Mouse (Mus musculus) embryonic facial prominence, embryonic 13.5 days (tissue): ENCODE results near the gene Cox6b1. TPM values are rescaled to one million over a fixed set of nuclear protein-coding genes. Genes with fewer than 3 reads are reported as not detected.

ENCODE experiments used
- ATAC-seq: fragments of 200-750 bp; cut with Nextera tagmentation; 2 replicates; pipeline ENCODE4 v1.8.0; 2017; ENCODE audit warnings: low read depth; ENCODE audit not compliant: insufficient number of reproducible peaks, insufficient read depth, low FRiP score, low TSS enrichment
- H3K27ac ChIP-seq: fragments of 300-500 bp; sonication (generic); 2 replicates; pipeline ENCODE4 v1.5.1; 2015; ENCODE audit warnings: moderate library complexity, mild to moderate bottlenecking, inconsistent platforms
- H3K27me3 ChIP-seq: fragments of 300-500 bp; sonication (generic); 2 replicates; pipeline ENCODE4 v1.6.1; 2015; ENCODE audit warnings: mild to moderate bottlenecking, inconsistent platforms
- H3K36me3 ChIP-seq: fragments of 300-500 bp; sonication (generic); 2 replicates; pipeline ENCODE4 v1.6.1; 2015; ENCODE audit warnings: mild to moderate bottlenecking, inconsistent platforms
- H3K4me1 ChIP-seq: fragments of 300-500 bp; sonication (generic); 2 replicates; pipeline ENCODE4 v1.6.1; 2015; ENCODE audit warnings: inconsistent platforms
- H3K4me2 ChIP-seq: fragments of 300-500 bp; sonication (generic); 2 replicates; pipeline ENCODE4 v1.6.1; 2015; ENCODE audit warnings: moderate library complexity, mild to moderate bottlenecking, inconsistent platforms
- H3K4me3 ChIP-seq: fragments of 300-500 bp; sonication (generic); 2 replicates; pipeline ENCODE4 v1.5.1; 2015; ENCODE audit warnings: mild to moderate bottlenecking, inconsistent platforms
- H3K9ac ChIP-seq: fragments of 300-500 bp; sonication (generic); 2 replicates; pipeline ENCODE4 v1.6.1; 2015; ENCODE audit warnings: mild to moderate bottlenecking, inconsistent platforms
- H3K9me3 ChIP-seq: fragments of 300-500 bp; sonication (generic); 2 replicates; pipeline ENCODE4 v1.6.1; 2016; ENCODE audit warnings: inconsistent platforms
- WGBS: fragments of 180-500 bp; shearing (Covaris S2); methylation state at CpG from one replicate; pipeline ENCODE4 v1.1.7; 2015; ENCODE audit warnings: mixed read lengths; 5-methylcytosine and 5-hydroxymethylcytosine counted together
- polyA plus RNA-seq: library from polyadenylated mRNA; unstranded; fragments of >200 nt; fragmentation: Nextera tagmentation; extraction: Ambion mirVana; gene quantifications from 2 replicates; pipeline ENCODE4 v1.2.1, GENCODE M21; 2015

The Cox6b1 gene
- polyA plus RNA-seq, 1 experiment from 2014 or later = 841 TPM

DNA sequence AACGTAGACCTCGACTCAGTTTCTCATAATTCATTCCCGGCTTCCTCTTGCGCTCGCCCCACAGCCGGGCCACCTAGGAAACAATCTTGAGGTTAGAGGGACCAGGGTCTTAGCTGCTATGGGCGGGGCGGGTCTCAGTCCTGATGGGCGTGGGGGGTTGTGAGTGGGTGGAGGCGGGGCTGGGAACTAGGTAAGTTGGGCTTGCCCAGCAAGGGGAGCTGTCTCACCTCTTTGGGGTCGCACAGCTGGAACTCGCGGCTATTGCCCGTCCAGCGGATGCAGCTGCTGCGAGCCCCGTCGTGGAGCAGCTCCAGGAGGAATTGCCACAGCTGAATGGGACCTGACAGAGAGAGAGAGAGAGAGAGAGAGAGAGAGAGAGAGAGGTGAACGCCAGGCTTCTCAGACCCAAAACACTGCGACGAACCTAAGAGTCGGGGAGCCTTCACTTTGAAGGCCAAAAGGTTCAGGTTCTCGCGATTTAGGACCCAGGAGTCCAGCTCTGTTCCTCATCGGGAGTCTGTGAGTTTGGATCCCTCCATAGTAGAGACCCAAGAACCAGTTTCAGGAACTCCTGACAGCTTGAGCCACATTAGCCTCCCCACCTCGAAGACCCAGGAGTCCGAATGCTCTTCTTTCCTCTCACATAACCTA, 7.9 kb upstream of the Cox6b1 start:
- no peak for ATAC-seq
- Histone ChIP-seq H3K9me3 (no peaks in the 10 kb centered on the region), H3K27me3 (peaks cover 74% of the 10 kb centered on the region), H3K27ac (no peak overlapping the region), H3K4me1 (peaks cover 10% of the 10 kb centered on the region), H3K4me2 (peak overlapping the region; percentile 45; the same call in 1 of the 2 replicates), H3K9ac (0 out of 2 replicates have a peak overlapping the region, but pooled peaks have one; percentile 16), H3K36me3 (no peaks in the 10 kb centered on the region), H3K4me3 (peak overlapping the region; percentile 6; the same call in 1 of the 2 replicates)
- WGBS = 5% methylated on average over 27 of the region's 27 CpGs

DNA sequence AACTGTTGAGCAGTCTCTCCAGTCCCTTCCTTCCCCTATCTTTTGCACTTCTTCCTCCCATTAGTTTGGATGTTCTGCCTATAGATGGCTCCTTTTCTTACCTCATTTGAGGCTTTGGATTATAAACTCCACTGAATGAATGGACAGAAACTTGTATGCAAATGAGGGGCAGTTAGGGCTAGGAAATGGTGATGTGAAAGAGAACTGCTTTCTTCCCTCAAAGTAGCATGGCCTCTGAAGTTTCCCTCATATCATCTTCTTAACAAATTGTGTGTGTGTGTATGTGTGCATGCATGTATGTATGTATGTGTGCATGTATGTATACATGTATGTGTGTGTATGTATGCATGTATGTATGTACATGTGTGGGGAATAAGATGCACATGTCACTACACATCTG, 3.1 kb upstream of the Cox6b1 start:
- Histone ChIP-seq H3K27ac (no peak overlapping the region), H3K4me3 (no peak overlapping the region), H3K9ac (no peak overlapping the region), H3K9me3 (no peaks in the 10 kb centered on the region), H3K36me3 (peaks cover 4% of the 10 kb centered on the region; the same call in 1 of the 2 replicates), H3K27me3 (peaks cover 45% of the 10 kb centered on the region), H3K4me2 (no peak overlapping the region), H3K4me1 (peaks cover 14% of the 10 kb centered on the region)
- ATAC-seq = no peak

DNA sequence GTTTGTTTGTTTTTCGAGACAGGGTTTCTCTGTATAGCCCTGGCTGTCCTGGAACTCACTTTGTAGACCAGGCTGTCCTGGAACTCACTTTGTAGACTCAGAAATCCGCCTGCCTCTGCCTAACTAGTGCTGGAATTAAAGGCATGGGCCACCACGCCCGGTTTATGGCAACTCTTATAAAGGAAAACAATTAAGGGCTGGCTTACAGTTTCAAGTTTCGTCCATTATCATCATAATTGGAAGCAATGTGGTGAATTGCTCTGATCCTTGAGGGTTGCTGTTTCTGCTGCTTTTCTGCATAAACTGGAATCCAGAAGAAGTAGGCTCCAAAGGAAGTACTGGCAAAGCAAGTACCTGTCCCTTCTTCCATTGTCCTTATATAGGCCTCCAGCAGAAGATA, 696 bp upstream of the Cox6b1 start:
- WGBS = 80% methylated on average over 5 of the region's 5 CpGs
- no peak for ATAC-seq
- Histone ChIP-seq H3K9ac (no peak overlapping the region), H3K4me1 (peaks cover 9% of the 10 kb centered on the region), H3K4me2 (peak overlapping the region; percentile 91; the same call in 1 of the 2 replicates), H3K27me3 (peaks cover 22% of the 10 kb centered on the region), H3K4me3 (no peak overlapping the region), H3K27ac (no peak overlapping the region), H3K9me3 (no peaks in the 10 kb centered on the region), H3K36me3 (peaks cover 27% of the 10 kb centered on the region)

DNA sequence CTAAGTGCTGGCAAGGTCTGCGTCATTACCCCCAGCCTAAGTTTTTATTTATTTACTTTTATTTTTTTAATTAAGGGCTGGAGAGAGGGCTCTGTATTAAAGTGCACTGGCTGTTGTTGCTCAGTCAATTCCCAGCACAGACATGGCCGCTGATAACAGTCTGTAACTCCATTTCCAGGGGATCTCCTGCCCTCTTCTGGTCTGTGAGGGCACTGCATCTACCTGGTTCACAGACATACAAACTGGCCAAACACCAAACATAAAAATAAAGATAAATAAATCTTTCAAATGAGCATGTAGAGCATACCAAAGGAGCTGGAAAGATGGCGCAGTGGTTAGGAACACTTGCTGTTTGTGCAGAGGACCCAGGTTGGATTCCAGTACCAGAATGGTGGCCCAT, 6.7 kb downstream of the Cox6b1 start:
- Histone ChIP-seq H3K9ac (no peak overlapping the region), H3K4me1 (no peaks in the 10 kb centered on the region), H3K27ac (no peak overlapping the region), H3K36me3 (peaks cover 83% of the 10 kb centered on the region), H3K9me3 (no peaks in the 10 kb centered on the region), H3K4me2 (no peak overlapping the region), H3K27me3 (no peaks in the 10 kb centered on the region), H3K4me3 (no peak overlapping the region)
- 90% methylated on average over 3 of the region's 3 CpGs for WGBS
- no peak for ATAC-seq

DNA sequence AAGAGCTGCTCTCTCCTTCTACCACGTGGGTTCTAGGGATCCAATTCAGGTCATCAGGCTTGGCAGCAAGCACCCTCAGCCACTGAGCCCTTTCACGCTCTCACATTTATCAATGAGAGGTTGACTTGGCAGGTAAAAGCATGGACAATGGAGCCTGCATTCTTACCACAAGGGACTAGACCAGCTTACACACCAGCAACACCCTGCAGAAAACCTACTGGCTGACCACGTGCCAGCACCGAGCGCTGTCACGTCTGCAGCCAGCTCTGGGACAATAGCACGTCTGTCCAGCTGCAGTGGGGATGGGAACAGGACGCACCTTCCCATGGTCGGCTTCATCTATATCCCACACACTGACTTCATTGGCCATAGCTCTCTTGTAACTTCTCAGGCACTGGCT, 7.3 kb downstream of the Cox6b1 start:
- H3K36me3 ChIP-seq = peaks cover 78% of the 10 kb centered on the region

DNA sequence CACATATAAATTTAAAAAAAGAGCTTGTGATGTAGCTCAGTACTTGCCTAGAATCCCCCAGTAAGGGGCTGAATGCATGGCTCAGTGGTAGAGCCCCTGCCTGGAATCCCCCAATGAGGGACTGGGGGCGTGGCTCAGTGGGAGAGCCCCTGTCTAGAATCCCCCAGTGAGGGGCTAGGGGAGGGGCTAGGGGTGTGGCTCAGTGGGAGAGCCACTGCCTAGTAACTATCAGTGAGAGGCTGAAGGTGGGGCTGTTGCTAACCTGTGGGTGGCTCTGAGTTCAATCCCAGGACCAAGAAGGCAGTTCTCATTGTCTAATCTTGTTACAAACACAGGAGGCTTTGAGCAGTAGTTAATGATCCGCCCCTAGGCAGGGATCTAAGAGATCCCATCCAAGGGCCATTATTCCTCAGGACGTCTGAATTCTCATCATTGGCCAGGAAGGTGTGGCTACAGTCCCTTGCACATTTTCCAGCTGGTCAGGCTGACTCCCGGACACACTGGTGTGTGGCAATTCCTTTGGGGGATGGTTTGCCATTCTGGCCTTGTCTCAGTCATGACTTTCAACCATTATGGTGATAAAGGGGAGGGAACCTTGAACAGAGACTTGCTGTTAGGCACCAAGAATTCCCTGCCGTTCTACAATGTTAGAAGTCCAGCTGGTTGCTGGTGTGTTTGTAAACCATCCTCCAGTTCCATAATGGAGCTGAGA, 10.7 kb downstream of the Cox6b1 start:
- Histone ChIP-seq H3K4me1 (no peaks in the 10 kb centered on the region), H3K9me3 (no peaks in the 10 kb centered on the region), H3K27me3 (no peaks in the 10 kb centered on the region), H3K27ac (no peak overlapping the region), H3K9ac (no peak overlapping the region), H3K36me3 (peaks cover 50% of the 10 kb centered on the region), H3K4me2 (no peak overlapping the region), H3K4me3 (no peak overlapping the region)
- no peak for ATAC-seq
- 62% methylated on average over 5 of the region's 5 CpGs for WGBS

More for the DNA sequence above, 7.3 kb downstream of the Cox6b1 start:
- H3K4me2 ChIP-seq = no peak overlapping the region
- H3K4me1 ChIP-seq = no peaks in the 10 kb centered on the region
- ATAC-seq = no peak
- no peak overlapping the region for H3K9ac ChIP-seq
- no peak overlapping the region for H3K27ac ChIP-seq
- H3K9me3 ChIP-seq = no peaks in the 10 kb centered on the region
- 93% methylated on average over 9 of the region's 9 CpGs for WGBS
- H3K27me3 ChIP-seq = no peaks in the 10 kb centered on the region
- H3K4me3 ChIP-seq = no peak overlapping the region

DNA sequence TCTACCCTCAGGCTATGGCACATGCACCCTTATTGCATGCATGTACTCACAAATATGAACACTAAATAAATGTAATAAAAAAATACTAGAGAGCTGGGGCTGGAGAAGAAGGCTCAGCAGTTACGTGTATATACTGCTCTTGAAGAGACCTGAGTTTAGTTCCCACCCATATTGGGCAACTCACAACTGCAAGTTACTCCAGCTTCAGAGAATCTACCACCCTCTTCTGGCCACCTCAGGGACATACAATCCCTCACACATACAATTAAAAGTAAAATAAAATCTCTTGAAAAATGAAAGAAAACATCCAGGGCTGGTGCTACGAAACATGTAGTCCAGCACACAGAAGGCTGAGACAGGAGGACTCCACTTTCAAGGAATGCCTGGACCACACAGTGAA, 11.5 kb downstream of the Cox6b1 start:
- H3K4me1 ChIP-seq = no peaks in the 10 kb centered on the region
- WGBS = 81% methylated on average over 2 of the region's 2 CpGs
- no peak overlapping the region for H3K4me3 ChIP-seq
- H3K36me3 ChIP-seq = peaks cover 46% of the 10 kb centered on the region
- H3K9me3 ChIP-seq = no peaks in the 10 kb centered on the region
- no peaks in the 10 kb centered on the region for H3K27me3 ChIP-seq
- H3K9ac ChIP-seq = no peak overlapping the region
- no peak overlapping the region for H3K4me2 ChIP-seq
- no peak overlapping the region for H3K27ac ChIP-seq
- no peak for ATAC-seq

DNA sequence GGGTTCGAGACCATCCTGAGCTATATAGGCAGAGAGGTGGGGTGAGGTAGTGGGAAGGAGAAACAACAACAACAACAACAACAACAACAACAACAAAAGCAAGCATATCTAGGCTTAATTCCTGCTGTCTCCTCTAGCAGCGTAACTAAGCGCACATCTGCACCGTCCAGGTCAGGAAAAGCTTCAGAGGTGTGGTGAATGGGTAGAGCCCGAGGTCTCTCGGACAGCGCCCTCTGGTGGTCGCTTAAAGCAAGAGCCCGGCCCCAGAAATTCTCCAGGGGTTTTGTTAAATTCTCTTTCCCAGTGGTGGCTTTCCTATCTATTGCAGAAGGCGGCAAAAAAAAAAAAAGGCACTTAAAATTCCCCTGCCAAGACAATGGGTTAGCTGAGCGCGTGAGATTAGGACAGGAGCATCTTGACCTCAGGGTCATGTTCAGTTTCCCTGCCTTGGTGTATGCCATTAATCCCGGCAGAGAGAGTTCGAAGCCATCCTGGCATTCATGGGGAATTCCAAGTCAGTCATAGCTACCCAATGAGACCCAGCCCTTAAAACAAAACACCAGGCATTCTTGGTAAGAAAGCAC, 12.3 kb downstream of the Cox6b1 start:
- Histone ChIP-seq H3K9ac (no peak overlapping the region), H3K27me3 (no peaks in the 10 kb centered on the region), H3K4me3 (no peak overlapping the region), H3K4me1 (no peaks in the 10 kb centered on the region), H3K4me2 (no peak overlapping the region), H3K27ac (no peak overlapping the region), H3K9me3 (no peaks in the 10 kb centered on the region), H3K36me3 (peaks cover 37% of the 10 kb centered on the region)
- no peak for ATAC-seq
- WGBS = 25% methylated on average over 14 of the region's 14 CpGs

DNA sequence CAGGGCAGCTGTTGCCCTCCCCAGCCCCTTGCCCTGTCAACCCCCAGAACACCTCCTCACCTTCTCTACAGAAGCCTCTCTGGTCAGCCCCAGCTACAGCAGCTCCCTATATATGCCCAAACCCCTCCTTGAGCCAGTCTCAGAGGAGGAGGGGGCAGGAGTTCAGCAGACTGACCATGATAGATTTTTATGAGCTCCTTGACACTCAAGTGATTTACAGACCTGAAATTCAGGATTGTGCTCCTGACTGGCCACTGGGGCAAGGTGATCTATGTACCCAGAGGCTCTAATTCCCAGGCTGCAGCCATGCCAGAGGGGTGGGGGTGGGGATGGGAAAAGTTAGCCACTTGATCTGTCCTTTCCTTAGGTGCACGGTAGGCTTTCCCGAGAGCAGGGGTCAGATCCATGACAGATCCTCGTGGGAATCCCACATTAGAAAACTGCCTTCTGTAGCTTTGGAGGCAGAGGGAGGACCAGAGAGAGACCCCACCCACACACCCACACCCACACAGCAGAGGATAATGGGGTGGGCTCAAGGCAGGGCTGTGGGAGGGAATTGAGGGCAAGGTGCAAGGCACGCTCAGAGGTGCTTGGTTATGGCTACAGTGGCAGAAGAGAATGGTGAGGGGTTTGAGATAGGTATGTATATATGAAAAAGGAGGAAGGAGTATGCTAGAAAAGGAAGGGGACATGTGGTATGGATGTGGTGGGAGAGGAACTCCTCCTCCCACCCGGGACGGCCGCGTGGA, 13.1 kb downstream of the Cox6b1 start, which contains the start of gene Upk1a:
Upk1a (minus strand) TSS at position 194 of the 749 bp plus-strand sequence.
- no peak within 1 kb of the TSS for H3K9ac ChIP-seq
- WGBS = 71% methylated on average over 8 of the region's 8 CpGs
- H3K4me1 ChIP-seq = no peaks in the 10 kb centered on the region
- H3K36me3 ChIP-seq = peaks cover 29% of the 10 kb centered on the region
- no peak for ATAC-seq
- H3K9me3 ChIP-seq = no peaks in the 10 kb centered on the region
- no peak within 1 kb of the TSS for H3K4me3 ChIP-seq
- no peak within 1 kb of the TSS for H3K4me2 ChIP-seq
- no peak within 1 kb of the TSS for H3K27ac ChIP-seq
- H3K27me3 ChIP-seq = no peaks in the 10 kb centered on the region

DNA sequence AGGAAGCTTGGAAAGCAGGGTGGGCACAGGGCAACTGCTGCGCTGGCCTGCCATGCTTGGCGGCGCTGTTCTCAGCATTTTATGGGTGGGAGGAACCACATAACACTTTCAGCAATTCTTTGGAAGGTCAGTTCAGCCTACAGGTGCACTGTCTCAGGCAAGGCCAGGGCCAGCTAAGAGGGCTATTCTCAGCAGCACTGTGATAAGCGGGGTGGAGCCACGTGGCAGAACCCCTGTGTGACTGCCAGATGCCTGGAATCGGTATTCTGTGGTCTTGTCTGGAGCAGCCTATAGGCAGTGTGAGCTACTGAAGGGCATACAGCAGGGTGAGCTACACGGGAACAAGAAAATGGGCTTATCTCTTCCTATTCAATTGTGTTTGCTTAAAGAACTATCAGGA, 15.9 kb downstream of the Cox6b1 start:
- no peak overlapping the region for H3K9ac ChIP-seq
- no peak overlapping the region for H3K4me3 ChIP-seq
- H3K27me3 ChIP-seq = no peaks in the 10 kb centered on the region
- no peaks in the 10 kb centered on the region for H3K9me3 ChIP-seq
- H3K36me3 ChIP-seq = peaks cover 3% of the 10 kb centered on the region
- ATAC-seq = no peak
- H3K4me2 ChIP-seq = no peak overlapping the region
- H3K4me1 ChIP-seq = no peaks in the 10 kb centered on the region
- H3K27ac ChIP-seq = no peak overlapping the region
- WGBS = 54% methylated on average over 7 of the region's 7 CpGs

DNA sequence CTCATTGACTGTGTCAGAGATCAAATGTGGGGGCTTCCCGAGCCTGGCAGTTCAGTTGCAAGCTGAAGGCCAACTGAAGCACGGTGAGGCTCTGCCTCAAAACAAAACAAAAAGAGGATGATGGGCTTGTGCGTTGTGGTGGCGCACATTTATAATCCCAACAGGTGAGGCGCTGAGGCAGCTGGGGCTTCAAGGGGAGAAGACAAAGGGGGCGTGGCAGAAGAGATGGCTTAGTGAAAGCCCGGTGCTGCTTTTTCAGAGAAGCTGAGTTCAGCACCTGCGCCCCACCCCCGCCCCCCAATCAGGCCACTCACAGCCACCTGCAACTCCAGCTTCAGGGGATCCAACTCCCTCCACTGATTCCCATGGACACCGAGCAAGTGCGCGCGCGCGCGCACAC, 17.5 kb downstream of the Cox6b1 start:
- Histone ChIP-seq H3K9ac (no peak overlapping the region), H3K4me3 (no peak overlapping the region), H3K9me3 (no peaks in the 10 kb centered on the region), H3K36me3 (no peaks in the 10 kb centered on the region), H3K27ac (no peak overlapping the region), H3K4me1 (no peaks in the 10 kb centered on the region), H3K27me3 (no peaks in the 10 kb centered on the region), H3K4me2 (no peak overlapping the region)
- ATAC-seq = no peak
- WGBS = 47% methylated on average over 16 of the region's 16 CpGs
